Mouse (Mus musculus) forebrain, embryonic 11.5 days (tissue): ENCODE data around the gene Pip5k1b. TPM values are rescaled to one million over a fixed set of nuclear protein-coding genes. Genes with fewer than 3 reads are reported as not detected.

ENCODE experiments used
- ATAC-seq: fragments of 200-750 bp; cut with Nextera tagmentation; replicated peaks from 2 replicates; pipeline ENCODE4 v1.8.0; 2017; ENCODE audit warnings: moderate TSS enrichment; ENCODE audit not compliant: low FRiP score
- DNase-seq: peaks from one replicate; pipeline ENCODE4 v3.0.0-alpha.2; 2017; ENCODE audit warnings: low spot score
- H3K27ac ChIP-seq: fragments of 300-500 bp; sonication (generic); 2 replicates; pipeline ENCODE4 v1.5.1; 2014; ENCODE audit warnings: low read depth, low read length
- H3K27me3 ChIP-seq: fragments of 300-500 bp; sonication (generic); 2 replicates; pipeline ENCODE4 v1.6.1; 2014; ENCODE audit warnings: mild to moderate bottlenecking, low read length, mixed read lengths; ENCODE audit not compliant: control insufficient read depth, insufficient read depth
- H3K36me3 ChIP-seq: fragments of 300-500 bp; sonication (generic); 2 replicates; pipeline ENCODE4 v1.6.1; 2014; ENCODE audit warnings: mild to moderate bottlenecking, low read length, moderate library complexity, mixed read lengths; ENCODE audit not compliant: control insufficient read depth, insufficient read depth
- H3K4me1 ChIP-seq: fragments of 300-500 bp; sonication (generic); replicated peaks from 2 replicates; pipeline ENCODE4 v1.6.1; 2014; ENCODE audit warnings: low read length, mixed read lengths; ENCODE audit not compliant: control insufficient read depth, insufficient read depth
- H3K4me2 ChIP-seq: fragments of 300-500 bp; sonication (generic); 2 replicates; pipeline ENCODE4 v1.6.1; 2014; ENCODE audit warnings: low read depth, mild to moderate bottlenecking, low read length, moderate library complexity, mixed read lengths; ENCODE audit not compliant: severe bottlenecking
- H3K4me3 ChIP-seq: fragments of 300-500 bp; sonication (generic); 2 replicates; pipeline ENCODE4 v1.5.1; 2014; ENCODE audit warnings: low read depth, low read length
- H3K9ac ChIP-seq: fragments of 300-500 bp; sonication (generic); 2 replicates; pipeline ENCODE4 v1.6.1; 2014; ENCODE audit warnings: low read length
- H3K9me3 ChIP-seq: fragments of 300-500 bp; sonication (generic); 2 replicates; pipeline ENCODE4 v1.6.1; 2016; ENCODE audit warnings: low read length, mixed read lengths; ENCODE audit not compliant: control insufficient read depth
- WGBS: fragments of 180-500 bp; shearing (Covaris S2); extraction: QIAGEN DNeasy Blood & Tissue Kit; methylation state at CpG from one replicate; pipeline ENCODE4 v1.1.7; 2014; 5-methylcytosine and 5-hydroxymethylcytosine counted together
- polyA plus RNA-seq: library from polyadenylated mRNA; unstranded; fragments of >200 nt; fragmentation: Nextera tagmentation; extraction: Ambion mirVana; gene quantifications from 2 replicates; pipeline ENCODE4 v1.2.1, GENCODE M21; 2014

Gene Pip5k1b
- polyA plus RNA-seq, 1 experiment from 2014 or later, result 2.2 TPM

GRCm38 (mm10) chr19:24439715-24440114 is 116.0 kb downstream of the Pip5k1b start:
- no peak overlapping the region for H3K4me3 ChIP-seq
- H3K4me1 ChIP-seq, result no peaks in the 10 kb centered on the region
- no peak overlapping the region for H3K9ac ChIP-seq
- 69% methylated on average over 4 of the region's 4 CpGs for WGBS
- H3K27me3 ChIP-seq, result no peaks in the 10 kb centered on the region
- H3K36me3 ChIP-seq, result no peaks in the 10 kb centered on the region
- no peak overlapping the region for H3K4me2 ChIP-seq
- no peaks in the 10 kb centered on the region for H3K9me3 ChIP-seq
- ATAC-seq (no peak), DNase-seq (no peak)
- no peak overlapping the region for H3K27ac ChIP-seq

GRCm38 (mm10) chr19:24434291-24434690 is 121.4 kb downstream of the Pip5k1b start:
- Histone ChIP-seq H3K36me3 (no peaks in the 10 kb centered on the region), H3K4me1 (no peaks in the 10 kb centered on the region), H3K9ac (no peak overlapping the region), H3K27me3 (no peaks in the 10 kb centered on the region), H3K27ac (no peak overlapping the region), H3K4me2 (no peak overlapping the region), H3K9me3 (no peaks in the 10 kb centered on the region), H3K4me3 (no peak overlapping the region)
- ATAC-seq (no peak), DNase-seq (no peak)
- 89% methylated on average over 6 of the region's 6 CpGs for WGBS

- WGBS, result 88% methylated on average over 5 of the region's 5 CpGs
- Histone ChIP-seq H3K9me3 (no peaks in the 10 kb centered on the region), H3K27me3 (no peaks in the 10 kb centered on the region), H3K27ac (no peak overlapping the region), H3K4me3 (no peak overlapping the region), H3K9ac (no peak overlapping the region), H3K4me2 (no peak overlapping the region), H3K4me1 (no peaks in the 10 kb centered on the region), H3K36me3 (no peaks in the 10 kb centered on the region)
- no peak for ATAC-seq
- DNase-seq, result no peak
Observed at GRCm38 (mm10) chr19:24432447-24432846, 123.2 kb downstream of the Pip5k1b start.

- H3K27ac ChIP-seq, result no peak overlapping the region
- 91% methylated on average over 2 of the region's 2 CpGs for WGBS
- H3K4me3 ChIP-seq, result no peak overlapping the region
- H3K4me2 ChIP-seq, result no peak overlapping the region
- H3K9ac ChIP-seq, result no peak overlapping the region
- ATAC-seq, result no peak
- no peaks in the 10 kb centered on the region for H3K27me3 ChIP-seq
- no peak for DNase-seq
- H3K36me3 ChIP-seq, result no peaks in the 10 kb centered on the region
- no peaks in the 10 kb centered on the region for H3K4me1 ChIP-seq
- no peaks in the 10 kb centered on the region for H3K9me3 ChIP-seq
Observed at GRCm38 (mm10) chr19:24431381-24431780, 124.3 kb downstream of the Pip5k1b start.

- Histone ChIP-seq H3K4me1 (no peaks in the 10 kb centered on the region), H3K4me2 (no peak overlapping the region), H3K36me3 (no peaks in the 10 kb centered on the region), H3K4me3 (no peak overlapping the region), H3K27ac (no peak overlapping the region), H3K9me3 (no peaks in the 10 kb centered on the region), H3K27me3 (no peaks in the 10 kb centered on the region), H3K9ac (no peak overlapping the region)
- no peak for ATAC-seq
- DNase-seq, result no peak
- 96% methylated on average over 3 of the region's 3 CpGs for WGBS
Observed at GRCm38 (mm10) chr19:24428011-24428410, 127.7 kb downstream of the Pip5k1b start.

GRCm38 (mm10) chr19:24427258-24427657 is 128.4 kb downstream of the Pip5k1b start:
- Histone ChIP-seq H3K4me1 (no peaks in the 10 kb centered on the region), H3K27me3 (no peaks in the 10 kb centered on the region), H3K4me3 (no peak overlapping the region), H3K9ac (no peak overlapping the region), H3K27ac (no peak overlapping the region), H3K36me3 (no peaks in the 10 kb centered on the region), H3K9me3 (no peaks in the 10 kb centered on the region), H3K4me2 (no peak overlapping the region)
- WGBS, result 83% methylated on average over 4 of the region's 4 CpGs
- ATAC-seq (no peak), DNase-seq (no peak)

- Histone ChIP-seq H3K9ac (no peak overlapping the region), H3K27ac (no peak overlapping the region), H3K36me3 (no peaks in the 10 kb centered on the region), H3K4me2 (no peak overlapping the region), H3K4me1 (no peaks in the 10 kb centered on the region), H3K9me3 (no peaks in the 10 kb centered on the region), H3K27me3 (no peaks in the 10 kb centered on the region), H3K4me3 (no peak overlapping the region)
- 90% methylated on average over 7 of the region's 7 CpGs for WGBS
- ATAC-seq (no peak), DNase-seq (no peak)
Observed at GRCm38 (mm10) chr19:24426759-24427181, 128.9 kb downstream of the Pip5k1b start.

GRCm38 (mm10) chr19:24418030-24418429 is 137.6 kb downstream of the Pip5k1b start:
- H3K9me3 ChIP-seq, result no peaks in the 10 kb centered on the region
- H3K9ac ChIP-seq, result no peak overlapping the region
- H3K4me2 ChIP-seq, result no peak overlapping the region
- no peaks in the 10 kb centered on the region for H3K4me1 ChIP-seq
- H3K4me3 ChIP-seq, result no peak overlapping the region
- ATAC-seq, result no peak
- H3K27me3 ChIP-seq, result no peaks in the 10 kb centered on the region
- no peak overlapping the region for H3K27ac ChIP-seq
- H3K36me3 ChIP-seq, result no peaks in the 10 kb centered on the region
- WGBS, result 75% methylated on average over 3 of the region's 3 CpGs
- no peak for DNase-seq

GRCm38 (mm10) chr19:24417659-24418004 is 138.0 kb downstream of the Pip5k1b start:
- H3K4me2 ChIP-seq, result no peak overlapping the region
- no peak overlapping the region for H3K27ac ChIP-seq
- no peak for DNase-seq
- H3K9ac ChIP-seq, result no peak overlapping the region
- no peak for ATAC-seq
- WGBS, result 90% methylated on average over 3 of the region's 3 CpGs
- no peaks in the 10 kb centered on the region for H3K9me3 ChIP-seq
- H3K27me3 ChIP-seq, result no peaks in the 10 kb centered on the region
- no peak overlapping the region for H3K4me3 ChIP-seq
- no peaks in the 10 kb centered on the region for H3K36me3 ChIP-seq
- H3K4me1 ChIP-seq, result no peaks in the 10 kb centered on the region
